In genomic region chr3:116422795-116423352, GRCm38 (mm10) we compare ENCODE assay signal across 8 mouse cellular contexts. TPM values are rescaled to one million over a fixed set of nuclear protein-coding genes. Genes with fewer than 3 reads are reported as not detected.
DNase-seq lines count a peak whose midpoint lies in the region; ATAC-seq and TF ChIP-seq lines count a peak whose summit lies in the region.

No protein-coding gene starts in this region.

- peak; percentile 61 to 65 for DNase-seq in CD8-positive naive resting alpha-beta T cell, adult 2 months (ENCODE audit: low read depth in 2 of 2, low spot score in 2 of 2)
- peak; percentile 9 to 36 for DNase-seq in adrenal gland, postnatal 4 days (ENCODE audit: low spot score in 2 of 2)
- DNase-seq in kidney, postnatal 36 days = peak; percentile 55 to 78
- DNase-seq in lung, postnatal 0 days (ENCODE audit: low spot score) = peak; percentile 55
- DNase-seq in ovary, postnatal 10 days (ENCODE audit: low spot score) = peak; percentile 24
- peak; percentile 77 to 81 for DNase-seq in thymus, postnatal 36 days

- H3K4me1 ChIP-seq in embryonic facial prominence, embryonic 15.5 days = peaks cover 9% of the 10 kb centered on the region
- peaks cover 6% of the 10 kb centered on the region; the same call in 1 of the 2 replicates for H3K4me1 ChIP-seq in heart, embryonic 15.5 days (replicated peaks)
- peaks cover 4% of the 10 kb centered on the region; the same call in 1 of the 2 replicates for H3K4me1 ChIP-seq in lung, postnatal 0 days (ENCODE audit: insufficient read depth, low read depth, low read length)

- peak overlapping the region; percentile 92 for H3K27ac ChIP-seq in embryonic facial prominence, embryonic 15.5 days (replicated peaks)
- H3K27ac ChIP-seq in heart, embryonic 15.5 days = peak overlapping the region; percentile 93
- peak overlapping the region; percentile 85; the same call in 1 of the 2 replicates for H3K27ac ChIP-seq in lung, postnatal 0 days (ENCODE audit: low read length)

- no peak for TF ChIP-seq EP300 in lung, postnatal 0 days (IDR thresholded peaks at IDR 0.05)

- no peaks in the 10 kb centered on the region for H3K27me3 ChIP-seq in embryonic facial prominence, embryonic 15.5 days
- H3K27me3 ChIP-seq in heart, embryonic 15.5 days = no peaks in the 10 kb centered on the region
- H3K27me3 ChIP-seq in lung, postnatal 0 days (replicated peaks; ENCODE audit: insufficient read depth, low read length) = no peaks in the 10 kb centered on the region

- WGBS in embryonic facial prominence, embryonic 15.5 days = under 1% methylated on average over 23 of the region's 23 CpGs
- WGBS in heart, embryonic 15.5 days = under 1% methylated on average over 23 of the region's 23 CpGs
- WGBS in lung, postnatal 0 days = under 1% methylated on average over 23 of the region's 23 CpGs

- peak overlapping the region; percentile 78 for H3K9ac ChIP-seq in embryonic facial prominence, embryonic 15.5 days
- H3K9ac ChIP-seq in heart, embryonic 15.5 days = peak overlapping the region; percentile 79
- peak overlapping the region; percentile 63 for H3K9ac ChIP-seq in lung, postnatal 0 days (replicated peaks; ENCODE audit: low read depth)

- H3K4me3 ChIP-seq in embryonic facial prominence, embryonic 15.5 days (replicated peaks) = peak overlapping the region; percentile 97
- H3K4me3 ChIP-seq in heart, embryonic 15.5 days = peak overlapping the region; percentile 78
- peak overlapping the region; percentile 82 for H3K4me3 ChIP-seq in lung, postnatal 0 days (ENCODE audit: low read depth, low read length)

- H3K9me3 ChIP-seq in embryonic facial prominence, embryonic 15.5 days (replicated peaks) = no peaks in the 10 kb centered on the region
- no peaks in the 10 kb centered on the region for H3K9me3 ChIP-seq in heart, embryonic 15.5 days (replicated peaks)
- H3K9me3 ChIP-seq in lung, postnatal 0 days (ENCODE audit: low read length) = no peaks in the 10 kb centered on the region

- H3K4me2 ChIP-seq in embryonic facial prominence, embryonic 15.5 days (replicated peaks) = peak overlapping the region; percentile 90
- peak overlapping the region; percentile 93 for H3K4me2 ChIP-seq in heart, embryonic 15.5 days
- H3K4me2 ChIP-seq in lung, postnatal 0 days (replicated peaks; ENCODE audit: low read depth, low read length) = peak overlapping the region; percentile 99

- ATAC-seq in embryonic facial prominence, embryonic 15.5 days (ENCODE audit: insufficient number of reproducible peaks, low FRiP score, low TSS enrichment, low read depth) = no peak
- ATAC-seq in heart, embryonic 15.5 days (replicated peaks; ENCODE audit: insufficient number of reproducible peaks, insufficient read depth, low FRiP score, low read depth) = no peak
- ATAC-seq in lung, postnatal 0 days = no peak

- no peaks in the 10 kb centered on the region; the same call in 1 of the 2 replicates for H3K36me3 ChIP-seq in embryonic facial prominence, embryonic 15.5 days
- no peaks in the 10 kb centered on the region for H3K36me3 ChIP-seq in heart, embryonic 15.5 days
- no peaks in the 10 kb centered on the region for H3K36me3 ChIP-seq in lung, postnatal 0 days (ENCODE audit: insufficient read depth, low read length)

- TF ChIP-seq CTCF in lung, postnatal 0 days (IDR thresholded peaks at IDR 0.05) = peak; percentile 66

RNA-seq across cellular contexts. Expression of gene Cdc14a, which starts 1.0 kb away (rescaled TPM):
- 10 to 100 TPM; 17.9 to 19.3 TPM for total RNA-seq in adrenal gland, postnatal 4 days (2021)
- 7.6 and 8.8 TPM in 2 replicates for polyA plus RNA-seq in embryonic facial prominence, embryonic 15.5 days (2015; fragmentation: Nextera tagmentation; extraction: Ambion mirVana)
- 3.9 and 5.5 TPM in 2 replicates for polyA plus RNA-seq in heart, embryonic 15.5 days (2015; fragmentation: Nextera tagmentation; extraction: Ambion mirVana)
- polyA plus RNA-seq in lung, postnatal 0 days (2015; fragmentation: Nextera tagmentation; extraction: Ambion mirVana) = 8.2 and 8.9 TPM in 2 replicates

Comparison
In these comparisons a context has a peak if more than half of its experiments do, and no peak if none do; other contexts are left out.
1. DNase-seq: peak in every context shown above with its lines; median percentile 79 in thymus, postnatal 36 days; 66 in kidney, postnatal 36 days; 63 in CD8-positive naive resting alpha-beta T cell, adult 2 months; 55 in lung, postnatal 0 days; 24 in ovary, postnatal 10 days; 22 in adrenal gland, postnatal 4 days.